Mouse (Mus musculus): ENCODE measurements around the gene Mapk9. TPM values are rescaled to one million over a fixed set of nuclear protein-coding genes. Genes with fewer than 3 reads are reported as not detected.

The Mapk9 gene
- total and polyA plus RNA-seq, 3 experiments, result 43.1 to 52.8 TPM; not detected in 1

- H3K4me1 ChIP-seq (ENCODE audit: control insufficient read depth in 1 of 2, insufficient read depth in 2 of 2, low read length in 2 of 2), result peaks cover 7 to 20% of the 10 kb centered on the region in 2 experiments
- peaks cover 17% of the 10 kb centered on the region for H3K79me2 ChIP-seq (ENCODE audit: control insufficient read depth, insufficient read depth, low read length, poor library complexity)
- TF ChIP-seq TCF12 (IDR thresholded peaks at IDR 0.05; ENCODE audit: low read depth, low read length) (0 out of 2 replicates have a peak, but pooled peaks have one; percentile 7), TAL1 (IDR thresholded peaks at IDR 0.05; ENCODE audit: low read length) (no peak), MYC (IDR thresholded peaks at IDR 0.05; ENCODE audit: low read depth, low read length) (no peak), JUND (IDR thresholded peaks at IDR 0.05; ENCODE audit: low read depth, low read length) (0 out of 2 replicates have a peak, but pooled peaks have one; percentile 26), MAFK (IDR thresholded peaks at IDR 0.05; ENCODE audit: borderline replicate concordance, low read depth, low read length) (no peak), ELF1 (IDR thresholded peaks at IDR 0.05; ENCODE audit: low read depth, low read length) (peak; percentile 49; the same call in 1 of the 2 replicates), HCFC1 (IDR thresholded peaks at IDR 0.05; ENCODE audit: low read depth, low read length) (0 out of 2 replicates have a peak, but pooled peaks have one; percentile 21), SIN3A (IDR thresholded peaks at IDR 0.05; ENCODE audit: low read length) (peak; percentile 64), SMC3 (IDR thresholded peaks at IDR 0.05; ENCODE audit: low read depth, low read length) (peak; percentile 97), ZC3H11A (IDR thresholded peaks at IDR 0.05; ENCODE audit: low read depth, low read length) (peak; percentile 83), CTCF (IDR thresholded peaks at IDR 0.05 in 2 of 3, conservative IDR thresholded peaks at IDR 0.05 in 1 of 3; ENCODE audit: control insufficient read depth in 1 of 3, insufficient read depth in 1 of 3, low read depth in 2 of 3, low read length in 3 of 3, poor library complexity in 1 of 3, severe bottlenecking in 1 of 3) (peak; percentile 89 to 97 (median 90)), ZNF384 (IDR thresholded peaks at IDR 0.05; ENCODE audit: low read depth, low read length) (no peak), RAD21 (IDR thresholded peaks at IDR 0.05; ENCODE audit: low read depth, low read length) (peak; percentile 77), MAZ (IDR thresholded peaks at IDR 0.05; ENCODE audit: low read depth, low read length) (0 out of 2 replicates have a peak, but pooled peaks have one; percentile 26)
- peak; percentile 85 for DNase-seq (ENCODE audit: low read depth, low spot score)
- peaks cover 0 to 15% of the 10 kb centered on the region in 2 experiments; a peak in 2 of 4 replicates for H3K36me3 ChIP-seq (ENCODE audit: control insufficient read depth in 1 of 2, insufficient read depth in 2 of 2, low read length in 2 of 2)
- H3K27me3 ChIP-seq (ENCODE audit: control insufficient read depth in 1 of 2, insufficient read depth in 2 of 2, low read length in 2 of 2), result no peaks in the 10 kb centered on the region
- no peaks in the 10 kb centered on the region for H3K9me3 ChIP-seq (replicated peaks; ENCODE audit: insufficient read depth, low read length)
- no peak overlapping the region for H3K27ac ChIP-seq (ENCODE audit: control insufficient read depth, low read depth, low read length)
- H3K4me3 ChIP-seq (ENCODE audit: control insufficient read depth in 1 of 2, insufficient read depth in 1 of 2, low read depth in 2 of 2, low read length in 2 of 2), result peak overlapping the region; percentile 45 to 65; a peak in 3 of 4 replicates
- no peak overlapping the region for H3K9ac ChIP-seq (ENCODE audit: control insufficient read depth, low read depth, low read length, poor library complexity, severe bottlenecking)
Measured at GRCm38 (mm10) chr11:49844969-49845368, 1.6 kb upstream of the Mapk9 start.

- peak overlapping the region; percentile 71 for H3K9ac ChIP-seq (ENCODE audit: control insufficient read depth, low read depth, low read length, poor library complexity, severe bottlenecking)
- no peaks in the 10 kb centered on the region for H3K27me3 ChIP-seq (ENCODE audit: control insufficient read depth in 1 of 2, insufficient read depth in 2 of 2, low read length in 2 of 2)
- peaks cover 19% of the 10 kb centered on the region for H3K79me2 ChIP-seq (ENCODE audit: control insufficient read depth, insufficient read depth, low read length, poor library complexity)
- H3K4me3 ChIP-seq (ENCODE audit: control insufficient read depth in 1 of 2, insufficient read depth in 1 of 2, low read depth in 2 of 2, low read length in 2 of 2), result peak overlapping the region; percentile 45 to 65
- peak overlapping the region; percentile 20 for H3K27ac ChIP-seq (ENCODE audit: control insufficient read depth, low read depth, low read length)
- H3K4me1 ChIP-seq (ENCODE audit: control insufficient read depth in 1 of 2, insufficient read depth in 2 of 2, low read length in 2 of 2), result peaks cover 7 to 17% of the 10 kb centered on the region in 2 experiments
- TF ChIP-seq ZKSCAN1 (IDR thresholded peaks at IDR 0.05; ENCODE audit: low read depth, low read length) (no peak), TAL1 (IDR thresholded peaks at IDR 0.05; ENCODE audit: low read length) (no peak), ZC3H11A (IDR thresholded peaks at IDR 0.05; ENCODE audit: low read depth, low read length) (no peak), ELF1 (IDR thresholded peaks at IDR 0.05; ENCODE audit: low read depth, low read length) (no peak), E2F4 (IDR thresholded peaks at IDR 0.05; ENCODE audit: borderline replicate concordance, low read depth, low read length) (no peak), RAD21 (IDR thresholded peaks at IDR 0.05; ENCODE audit: low read depth, low read length) (no peak), MAX (IDR thresholded peaks at IDR 0.05; ENCODE audit: low read length) (no peak), MAZ (IDR thresholded peaks at IDR 0.05; ENCODE audit: low read depth, low read length) (no peak), MAFK (IDR thresholded peaks at IDR 0.05; ENCODE audit: borderline replicate concordance, low read depth, low read length) (no peak), JUND (IDR thresholded peaks at IDR 0.05; ENCODE audit: low read depth, low read length) (no peak)
- no peak for DNase-seq (ENCODE audit: low read depth, low spot score)
- H3K36me3 ChIP-seq (ENCODE audit: control insufficient read depth in 1 of 2, insufficient read depth in 2 of 2, low read length in 2 of 2), result peaks cover 0 to 6% of the 10 kb centered on the region in 2 experiments; a peak in 2 of 4 replicates
- H3K9me3 ChIP-seq (replicated peaks; ENCODE audit: insufficient read depth, low read length), result no peaks in the 10 kb centered on the region
Measured at GRCm38 (mm10) chr11:49845958-49846357, 593 bp upstream of the Mapk9 start.

Data from MEL (cell line).